Mouse (Mus musculus): ENCODE measurements around the gene Dolpp1. TPM values are rescaled to one million over a fixed set of nuclear protein-coding genes. Genes with fewer than 3 reads are reported as not detected.

Gene Dolpp1
- total RNA-seq, 2 experiments from 2014 or later: 11.6 to 14.7 TPM

DNA sequence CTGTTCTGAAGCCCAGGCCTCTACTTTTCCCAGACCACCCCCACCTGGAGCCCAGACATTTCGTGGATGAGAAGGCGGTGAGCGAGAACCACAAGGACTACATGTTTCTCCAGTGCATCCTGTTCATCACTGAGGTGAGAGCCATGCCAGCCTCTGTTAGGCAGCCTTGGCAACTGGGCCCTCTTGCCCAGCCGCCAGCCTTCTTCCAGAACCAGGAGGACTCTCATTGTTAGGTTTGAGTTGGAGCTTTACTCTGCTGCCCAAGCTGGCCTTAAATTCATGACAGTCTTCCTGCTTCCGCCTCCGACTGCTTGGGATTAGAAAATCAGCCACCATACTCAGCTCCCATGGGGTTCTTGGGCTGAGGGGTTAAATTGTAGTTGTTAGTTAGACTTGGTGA, 47.6 kb downstream of the Dolpp1 start:
- intact Hi-C loops (cut with DNase I): loop anchor here (2.0 to 5.0 kb wide), 2 partner anchors 163 to 355 kb away; no protein-coding TSS in a partner anchor
- DNase-seq: no peak

DNA sequence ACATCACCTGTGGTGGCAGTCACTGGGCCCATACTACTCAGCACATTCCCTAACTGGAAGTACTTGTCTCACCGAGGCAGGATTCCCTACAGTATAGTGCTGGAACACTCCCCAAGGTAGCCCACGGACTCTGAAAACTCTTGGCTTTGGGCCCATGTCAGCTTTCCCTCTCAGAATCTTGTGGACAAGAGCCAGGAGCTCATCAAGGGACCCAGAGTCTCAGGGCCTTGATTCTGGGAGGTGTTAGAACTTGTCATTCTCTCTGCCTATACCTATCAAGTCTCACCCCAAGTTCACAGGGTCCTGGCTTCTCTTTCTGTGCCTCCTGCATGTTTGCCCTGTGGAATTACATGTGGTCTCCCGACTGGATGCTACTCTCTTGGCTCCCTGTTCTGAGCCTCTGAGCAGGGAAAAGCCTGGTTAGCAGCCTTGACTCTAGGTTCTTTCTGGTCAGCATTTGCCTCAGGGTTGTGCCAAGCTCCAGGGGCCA, 48.2 kb downstream of the Dolpp1 start:
- intact Hi-C loops (cut with DNase I): loop anchor here (2.0 kb wide), 1 partner anchor 355 kb away; no protein-coding TSS in a partner anchor

DNA sequence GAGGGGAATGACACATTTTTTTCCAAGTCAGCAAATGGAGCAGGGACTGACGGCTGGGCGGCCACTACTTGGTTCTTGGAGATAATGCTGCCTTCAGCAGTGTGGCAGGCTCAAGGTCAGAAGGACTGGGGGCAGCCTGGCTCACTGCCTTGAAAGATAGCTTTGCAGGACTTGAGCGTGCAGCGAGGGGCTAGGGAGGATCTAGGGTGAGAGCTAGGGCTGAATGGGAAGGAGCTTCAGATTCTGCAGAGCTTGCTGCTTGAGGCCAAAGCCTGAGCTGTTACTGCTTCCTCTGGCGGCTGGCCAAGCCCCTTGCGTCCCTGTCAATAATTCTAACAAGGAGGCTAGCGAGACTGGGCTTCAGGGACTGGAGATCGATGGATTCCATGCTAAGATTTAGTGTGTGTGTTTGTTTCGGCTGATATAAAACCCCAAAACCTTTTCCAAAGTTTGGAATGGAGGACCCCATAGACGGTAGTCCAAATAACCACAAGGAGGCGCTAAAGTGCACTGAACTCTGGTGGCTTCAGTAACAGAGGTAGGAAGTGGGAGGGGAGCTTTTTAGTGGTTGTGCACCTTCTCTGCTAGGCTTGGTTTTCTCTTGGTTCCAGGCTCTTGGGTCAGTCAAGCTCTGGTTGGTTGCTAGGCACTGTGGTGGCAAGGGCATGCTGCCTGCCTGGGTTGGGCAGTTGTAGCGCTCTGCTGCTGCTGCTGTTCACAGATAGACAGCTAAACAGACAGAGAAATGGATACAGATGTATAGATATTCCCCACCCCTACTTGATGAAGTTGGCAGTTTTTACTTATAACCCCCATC, 48.9 kb downstream of the Dolpp1 start:
- intact Hi-C loops (cut with DNase I): loop anchor here (1.0 to 2.0 kb wide), 2 partner anchors 29 to 354 kb away; no protein-coding TSS in a partner anchor
- peak; percentile 88 to 89 for DNase-seq

More for the DNA sequence above, 48.2 kb downstream of the Dolpp1 start:
- DNase-seq: peak; percentile 57 to 63

DNA sequence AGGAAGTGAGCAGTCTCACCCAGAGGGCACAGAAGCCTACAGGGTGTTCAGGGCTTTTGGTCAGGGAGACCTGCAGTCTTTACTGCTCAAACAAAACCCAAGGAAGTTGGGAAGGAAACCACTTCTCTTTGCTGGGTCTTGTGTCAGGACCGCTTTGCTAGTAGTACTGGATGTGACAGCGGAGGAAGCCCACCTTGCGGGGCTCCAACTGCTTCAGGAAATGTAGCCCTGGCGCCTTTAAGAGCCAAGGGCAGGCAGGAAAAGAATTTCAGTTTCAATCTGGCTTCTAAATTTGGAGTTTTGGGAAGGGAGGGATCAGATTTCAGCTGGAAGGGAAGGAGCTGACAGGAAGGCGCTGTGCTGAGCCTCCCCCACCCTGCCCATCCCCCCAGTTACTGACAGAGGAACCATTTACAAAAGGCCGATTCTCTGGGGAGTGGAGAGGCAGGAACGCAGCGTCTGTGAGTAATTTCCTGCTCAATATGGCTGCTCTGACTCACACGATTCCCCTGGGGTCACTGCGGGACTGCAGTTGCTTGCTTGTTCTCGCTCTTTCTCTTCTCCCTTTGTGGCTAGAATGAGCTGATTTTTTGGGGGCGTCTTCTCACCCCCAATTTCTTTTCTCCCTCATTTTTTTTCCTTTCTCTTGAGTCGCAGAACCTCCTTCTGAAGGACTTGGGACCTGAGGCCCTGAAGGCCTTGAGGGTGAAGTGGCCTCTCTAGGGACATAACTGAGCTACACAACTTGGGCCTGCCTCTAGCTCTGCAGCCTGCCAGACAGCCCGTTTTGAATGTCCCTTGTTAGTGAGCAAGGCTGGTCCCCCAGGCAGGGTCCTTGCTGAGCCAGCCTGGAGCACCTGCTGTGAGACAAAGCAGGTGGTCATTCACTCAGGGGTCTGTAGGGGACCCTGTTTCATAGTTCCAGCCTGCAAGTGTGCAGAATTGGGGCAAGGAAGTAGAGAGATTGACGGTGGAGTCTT, 49.8 kb downstream of the Dolpp1 start:
- DNase-seq: peak; percentile 93 to 94
- intact Hi-C loops (cut with DNase I): loop anchor here (1.0 to 2.0 kb wide), 2 partner anchors 28 to 353 kb away; no protein-coding TSS in a partner anchor

DNA sequence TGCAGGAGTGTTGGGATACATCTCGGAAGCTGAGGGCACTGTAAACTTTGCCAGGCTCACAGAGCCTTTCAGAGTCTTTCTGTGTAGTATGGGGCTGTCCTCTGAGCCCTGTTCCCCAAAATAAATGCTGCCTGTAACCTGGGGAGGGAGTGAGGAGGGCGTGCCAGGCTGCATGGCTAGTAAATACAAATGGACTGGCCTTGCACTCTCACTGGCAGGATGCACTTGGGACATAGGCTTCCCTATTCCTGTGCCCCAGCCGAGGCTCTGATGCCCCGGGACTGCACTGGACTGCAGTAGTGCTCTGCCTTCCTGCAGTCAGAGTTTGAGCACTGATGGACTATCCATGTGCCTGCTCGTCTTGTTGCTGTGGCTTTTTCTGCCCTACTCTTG, 50.4 kb downstream of the Dolpp1 start:
- intact Hi-C loops (cut with DNase I): no loop called here
- peak; percentile 46 to 51 for DNase-seq

DNA sequence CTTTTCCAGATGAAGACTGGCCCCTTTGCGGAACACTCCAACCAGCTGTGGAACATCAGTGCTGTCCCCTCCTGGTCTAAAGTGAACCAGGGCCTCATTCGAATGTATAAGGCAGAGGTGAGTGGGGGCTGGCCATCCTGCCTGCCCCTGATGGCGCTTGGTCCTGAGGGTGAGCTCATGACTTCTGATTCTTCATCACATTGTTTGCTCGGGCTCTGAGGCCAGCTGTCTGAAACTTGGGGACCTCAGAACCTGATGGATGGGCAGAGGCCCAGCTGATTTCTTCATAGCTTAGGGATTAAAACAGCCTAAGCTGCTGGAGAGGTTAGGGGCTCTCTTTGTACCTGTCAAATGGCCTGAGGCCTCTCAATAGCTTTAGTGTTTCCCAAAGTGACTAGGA, 51.2 kb downstream of the Dolpp1 start:
- DNase-seq: no peak
- intact Hi-C loops (cut with DNase I): no loop called here

DNA sequence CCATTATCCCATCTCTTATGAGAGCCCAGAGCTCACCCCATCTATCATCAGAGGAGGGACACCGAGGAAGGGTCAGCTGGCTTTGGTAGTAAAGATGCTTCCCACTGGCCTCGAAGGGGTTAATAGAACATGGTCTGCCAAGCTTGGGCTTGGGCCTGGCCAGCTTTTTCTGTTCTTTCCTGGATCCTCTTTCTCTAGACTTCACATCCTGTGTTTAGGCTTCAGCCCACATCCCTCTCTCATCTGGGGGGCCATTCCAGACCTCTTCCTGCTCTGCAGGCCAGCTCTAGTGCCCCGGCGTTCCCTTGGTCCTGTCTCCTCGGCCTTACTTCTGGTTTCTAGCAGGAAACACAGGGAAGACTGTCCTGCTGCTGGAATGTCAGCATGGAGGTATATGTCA, 52.0 kb downstream of the Dolpp1 start:
- DNase-seq: no peak
- intact Hi-C loops (cut with DNase I): no loop called here

DNA sequence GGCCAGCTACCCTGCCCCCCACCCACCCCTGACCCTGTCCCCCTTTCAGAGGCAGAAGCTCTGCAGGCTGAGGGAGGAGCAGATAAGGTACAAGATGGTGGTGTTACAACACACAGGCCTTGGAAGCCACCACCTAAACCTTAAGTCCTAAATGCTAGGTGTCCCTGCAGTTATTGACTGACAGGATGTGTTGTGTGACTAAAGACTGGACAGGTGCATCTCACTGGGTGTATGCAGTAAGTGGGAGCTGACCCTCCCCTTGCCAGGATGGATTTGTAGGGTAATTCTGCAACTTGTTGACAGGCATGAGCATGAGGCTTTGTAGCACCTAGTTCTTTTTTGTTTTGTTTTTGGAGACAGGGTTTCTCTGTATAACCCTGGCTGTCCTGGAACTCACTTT, 52.4 kb downstream of the Dolpp1 start:
- DNase-seq: no peak
- intact Hi-C loops (cut with DNase I): no loop called here

DNA sequence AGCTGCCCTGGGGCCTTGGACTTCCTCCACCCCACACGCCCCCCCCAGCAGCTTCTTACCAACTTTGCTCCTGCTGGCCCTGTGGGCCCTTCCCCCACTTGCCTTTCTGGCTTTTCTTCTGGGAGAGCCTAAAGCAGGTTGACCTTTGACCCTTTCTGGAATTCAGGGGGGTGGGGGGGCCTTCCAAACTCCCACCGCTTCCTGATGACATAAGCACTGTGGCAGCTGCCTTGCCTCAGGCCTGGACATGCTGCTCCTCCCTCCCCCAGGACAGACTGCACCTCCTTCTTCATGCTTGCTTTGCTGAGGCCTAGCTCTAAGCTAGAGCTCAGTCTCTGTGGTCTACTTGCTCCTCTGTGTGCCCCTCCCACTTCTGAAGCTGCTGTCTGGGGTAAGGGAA, 53.3 kb downstream of the Dolpp1 start:
- intact Hi-C loops (cut with DNase I): no loop called here
- peak; percentile 64 for DNase-seq

DNA sequence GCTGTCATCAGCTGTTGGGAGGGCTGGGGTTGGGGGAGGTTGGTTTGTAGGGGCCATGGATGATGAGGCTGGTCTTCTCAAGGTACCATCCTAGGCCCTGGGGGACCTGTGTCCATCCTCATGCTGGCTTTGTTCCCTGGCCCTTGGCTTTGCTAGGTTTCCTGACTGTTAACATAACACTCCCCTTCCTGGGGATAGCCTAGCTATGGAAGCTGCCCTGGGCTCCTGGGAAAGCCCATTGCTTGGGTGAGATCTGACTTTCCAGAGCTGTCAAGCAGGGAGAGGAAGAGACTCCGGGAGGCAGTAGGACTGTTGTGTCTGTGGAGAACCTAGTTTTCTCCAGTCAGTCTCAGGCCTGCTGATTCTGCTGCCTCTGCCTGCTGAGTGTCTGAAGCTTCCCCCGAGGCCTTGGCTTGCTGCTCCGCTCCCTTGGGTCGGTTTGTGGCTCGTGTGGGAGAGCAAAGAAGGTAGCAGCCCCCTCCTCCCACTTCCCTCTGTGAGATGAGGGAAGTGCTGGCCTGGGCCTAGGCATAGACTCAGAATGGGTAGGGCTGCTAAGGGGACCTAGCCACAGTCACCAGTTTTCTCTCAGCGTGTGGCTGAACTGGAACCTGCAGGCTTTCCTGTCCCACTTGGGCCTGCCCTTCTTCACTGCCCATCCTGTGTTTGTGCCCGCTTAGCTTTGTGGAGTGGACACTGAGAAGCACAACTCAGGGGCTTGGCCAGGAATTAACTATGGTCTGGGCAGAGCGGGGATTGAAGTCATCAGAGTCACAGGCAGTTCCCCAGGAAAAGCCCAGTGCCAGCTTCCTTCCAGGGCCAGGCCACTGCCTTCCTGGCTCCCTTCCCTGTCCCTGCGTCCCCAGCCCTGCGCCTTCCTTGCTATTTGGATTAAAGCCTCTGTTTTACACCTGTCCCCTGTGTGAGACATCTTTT, 55.1 kb downstream of the Dolpp1 start:
- intact Hi-C loops (cut with DNase I): no loop called here
- peak in 1 of 2 experiments; percentile 46 for DNase-seq

DNA sequence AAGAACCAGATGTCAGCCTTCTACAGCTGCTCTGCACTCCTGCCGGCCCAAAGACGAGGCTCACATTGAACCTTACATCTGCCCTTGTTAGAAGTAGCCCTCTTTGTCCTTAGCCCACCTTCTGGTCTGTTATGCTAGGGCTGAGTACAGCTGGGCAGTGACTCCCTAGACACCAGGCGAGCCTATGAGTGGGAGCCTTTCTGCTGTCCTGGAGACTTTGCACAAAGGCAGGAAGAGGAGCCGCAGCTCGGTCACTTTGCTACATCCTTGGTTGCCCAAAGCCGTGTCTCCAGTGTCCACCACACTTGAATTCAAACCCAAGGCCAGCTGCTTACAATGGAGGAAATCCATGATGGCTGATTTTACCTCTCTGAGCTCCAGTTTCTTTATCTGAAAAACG, 56.3 kb downstream of the Dolpp1 start:
- peak in 1 of 2 experiments; percentile 42 for DNase-seq
- intact Hi-C loops (cut with DNase I): no loop called here

Small RNA genes lying within 50 kb of the gene (microRNA-seq; reads per million reads assigned to microRNA genes)
- 0 to 0.35 reads per million in 2 experiments for gene Gm47292

Other genes with a start within 250 kb of the Dolpp1 start
- 10 to 100 TPM; 59.1 to 60.2 TPM for gene Endog, start 220.8 kb upstream of the Dolpp1 start, total RNA-seq (2021)
- 1 to 10 TPM; 7.0 to 7.1 TPM for gene Spout1, start 213.8 kb upstream of the Dolpp1 start, total RNA-seq (2021)
- 10 to 100 TPM; 44.5 to 44.6 TPM for gene Kyat1, start 186.4 kb upstream of the Dolpp1 start, total RNA-seq (2021)
- 10 to 100 TPM; 72.1 to 91.7 TPM for gene Lrrc8a, start 154.5 kb upstream of the Dolpp1 start, total RNA-seq (2021)
- 1 to 10 TPM; 1.3 to 2.7 TPM for gene Gm28035, start 151.7 kb upstream of the Dolpp1 start, total RNA-seq (2021)
- 10 to 100 TPM; 26.3 to 29.3 TPM for gene Phyhd1, start 126.1 kb upstream of the Dolpp1 start, total RNA-seq (2021)
- not detected for gene Gm28038, start 111.2 kb upstream of the Dolpp1 start, total RNA-seq (2021)
- gene Dolk, start 105.9 kb upstream of the Dolpp1 start, total RNA-seq (2021): 10 to 100 TPM; 25.9 to 28.6 TPM
- 10 to 100 TPM; 25.1 to 26.6 TPM for gene Nup188, start 105.9 kb upstream of the Dolpp1 start, total RNA-seq (2021)
- 10 to 100 TPM; 62.0 to 69.5 TPM for gene Sh3glb2, start 32.9 kb upstream of the Dolpp1 start, total RNA-seq (2021)
- 10 to 100 TPM; 70.5 to 78.0 TPM for gene Miga2, start 28.0 kb upstream of the Dolpp1 start, total RNA-seq (2021)
- 100 to 1,000 TPM; 448 to 485 TPM for gene Crat, start 23.6 kb downstream of the Dolpp1 start, total RNA-seq (2021)
- gene Ptpa, start 23.8 kb downstream of the Dolpp1 start, total RNA-seq (2021): 100 to 1,000 TPM; 125 to 133 TPM
- 10 to 100 TPM in 1 of 2 experiments, 1 to 10 TPM in 1; 9.5 to 12.2 TPM for gene Ier5l, start 82.0 kb downstream of the Dolpp1 start, total RNA-seq (2021)
- 1 to 10 TPM; 1.9 to 3.1 TPM for gene Cstad, start 202.8 kb downstream of the Dolpp1 start, total RNA-seq (2021)

All from heart, postnatal 10 days (tissue).